Mouse (Mus musculus) liver, postnatal 0 days (tissue): ENCODE results near the gene Shmt2.

Experiments
- CTCF ChIP-seq: sonication (generic); IDR thresholded peaks from 2 replicates; pipeline ENCODE4 v1.5.1; 2016; ENCODE audit warnings: antibody characterized with exemption, low read depth
- EP300 ChIP-seq: IDR thresholded peaks from 2 replicates; pipeline ENCODE4 v1.6.1; 2016; ENCODE audit warnings: antibody characterized with exemption, low read depth, mild to moderate bottlenecking

- no peak for TF ChIP-seq CTCF
- no peak for TF ChIP-seq EP300
Observed at GRCm38 (mm10) chr10:127520714-127521357, 1.4 kb downstream of the Shmt2 start.
